Mouse (Mus musculus): ENCODE data around the gene Atrnl1.
"Not testable (repeated sequence)": the region's sequence is repeated elsewhere in the genome, so short reads cannot be mapped to it uniquely, and the experiment has no call there.

The Atrnl1 gene

DNA sequence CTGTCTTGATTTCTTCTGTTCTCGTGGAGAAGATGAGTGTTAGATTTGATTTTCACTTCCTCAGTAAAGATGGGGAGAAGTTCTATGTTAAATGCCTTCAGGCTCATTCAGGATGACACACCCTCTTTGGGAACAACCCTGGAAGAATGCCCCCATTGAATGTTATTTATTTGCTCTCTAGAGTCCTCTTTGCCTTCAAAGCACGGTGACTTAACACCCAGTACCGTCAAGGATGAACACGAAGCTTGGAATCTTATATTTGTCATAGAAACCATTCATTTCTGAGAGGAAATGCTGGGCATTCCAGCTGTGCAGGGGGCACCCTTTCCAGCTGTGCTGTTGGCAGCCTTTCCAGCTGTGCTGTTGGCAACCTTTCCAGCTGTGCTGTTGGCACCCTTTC lies 212.6 kb downstream of the Atrnl1 start:
- DNase-seq (ENCODE audit: low spot score): no peak

DNA sequence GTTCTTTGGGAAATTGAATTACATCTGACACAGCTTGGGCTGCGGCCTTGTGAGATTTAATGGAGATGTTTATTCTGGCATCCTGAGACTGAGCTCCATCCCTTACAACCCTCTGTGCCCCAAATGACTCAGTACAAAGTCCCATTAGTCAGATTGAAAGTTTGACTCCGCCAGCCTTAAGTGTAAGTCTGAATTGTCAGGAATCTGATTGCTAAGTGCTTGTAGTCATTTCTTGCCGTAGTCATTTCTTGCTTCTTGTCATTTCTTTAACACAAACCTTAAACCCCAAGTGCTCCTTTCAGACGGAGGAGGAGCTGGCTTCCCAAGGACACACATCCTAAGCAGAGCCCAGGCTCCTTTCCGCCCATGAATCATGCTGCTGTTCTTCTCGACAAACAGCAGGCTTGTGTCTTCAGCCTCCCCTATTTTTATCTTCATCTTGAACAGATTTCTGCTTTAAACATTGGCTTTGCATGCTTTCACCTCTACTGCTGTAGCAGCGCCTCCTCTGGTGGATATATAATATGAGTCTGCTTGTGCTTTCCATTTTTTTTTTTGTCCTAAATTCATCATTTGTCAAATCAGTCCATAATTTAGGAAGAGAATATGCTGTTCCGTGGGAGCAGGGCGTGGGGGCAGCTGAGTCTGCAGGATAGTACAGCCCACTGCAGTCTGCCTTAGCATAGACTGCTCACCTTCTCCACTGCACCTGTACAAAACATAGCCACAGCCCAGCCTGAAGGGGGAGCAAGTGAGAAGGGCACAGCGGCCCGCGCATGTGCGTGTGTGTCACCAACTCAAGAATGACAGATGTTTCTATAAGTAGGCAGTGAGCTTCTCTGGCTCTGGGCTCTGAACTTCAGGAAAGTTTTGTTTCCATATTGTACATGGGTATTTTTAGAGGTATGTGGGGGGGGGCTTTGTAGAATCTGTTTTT lies 214.7 kb downstream of the Atrnl1 start:
- no peak for DNase-seq (ENCODE audit: low spot score)

DNA sequence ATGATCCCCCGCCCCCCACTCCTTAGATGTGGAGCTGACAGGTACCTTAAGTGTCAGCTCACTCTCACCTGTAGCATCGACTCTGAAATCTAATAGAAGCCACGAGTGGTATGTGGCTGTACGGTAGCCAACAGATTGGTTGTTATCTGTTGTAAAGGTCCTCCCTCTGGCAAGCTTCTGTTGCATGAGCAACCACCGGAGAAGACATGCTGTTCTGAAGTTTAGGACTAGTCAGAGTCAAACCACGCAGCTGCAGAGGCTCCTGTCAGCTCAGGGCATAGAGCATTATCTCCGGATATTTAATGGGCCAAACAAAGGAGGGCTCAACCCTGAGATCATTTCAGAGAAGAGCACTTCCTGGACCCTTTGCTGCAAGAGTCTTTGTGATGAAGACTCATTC lies 222.2 kb downstream of the Atrnl1 start:
- DNase-seq (ENCODE audit: low spot score): no peak

DNA sequence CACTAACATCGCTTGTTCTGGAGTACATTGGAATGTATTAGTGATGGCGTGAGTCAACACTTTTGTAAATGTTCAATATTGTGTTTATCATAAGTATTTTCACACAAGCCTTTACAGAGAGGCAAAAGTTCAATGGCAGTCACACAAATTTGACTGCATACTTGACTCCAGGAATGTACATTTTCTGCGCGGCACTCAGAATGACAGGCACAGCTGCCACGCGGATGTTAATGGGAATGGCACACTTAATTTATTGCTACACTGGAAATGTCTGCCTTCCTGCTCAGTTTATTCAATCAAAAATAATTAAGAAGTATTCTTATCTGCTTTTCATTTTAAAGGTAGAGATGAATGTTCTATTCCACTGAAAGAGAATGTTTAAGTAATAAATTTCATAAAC lies 227.0 kb downstream of the Atrnl1 start:
- no peak for DNase-seq (ENCODE audit: low spot score)

DNA sequence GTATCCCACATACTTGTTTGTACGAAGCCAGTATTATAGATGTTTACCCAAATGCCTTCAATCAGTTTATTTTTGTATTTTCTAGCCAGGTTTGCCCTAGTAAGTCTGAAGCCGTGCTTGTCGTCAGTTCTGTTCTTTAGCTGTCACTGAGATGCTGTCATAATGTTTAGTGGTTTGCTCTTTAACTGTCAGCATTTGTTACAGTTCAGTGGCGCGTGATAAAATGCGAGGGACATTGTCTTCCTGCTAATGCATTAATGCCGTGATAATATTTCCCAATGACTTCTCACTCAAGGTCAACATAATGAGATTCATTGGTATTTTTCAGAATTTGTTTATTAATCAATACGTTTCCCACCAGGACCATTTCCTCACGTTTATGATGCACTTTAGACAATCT lies 227.7 kb downstream of the Atrnl1 start:
- no peak for DNase-seq (ENCODE audit: low spot score)

DNA sequence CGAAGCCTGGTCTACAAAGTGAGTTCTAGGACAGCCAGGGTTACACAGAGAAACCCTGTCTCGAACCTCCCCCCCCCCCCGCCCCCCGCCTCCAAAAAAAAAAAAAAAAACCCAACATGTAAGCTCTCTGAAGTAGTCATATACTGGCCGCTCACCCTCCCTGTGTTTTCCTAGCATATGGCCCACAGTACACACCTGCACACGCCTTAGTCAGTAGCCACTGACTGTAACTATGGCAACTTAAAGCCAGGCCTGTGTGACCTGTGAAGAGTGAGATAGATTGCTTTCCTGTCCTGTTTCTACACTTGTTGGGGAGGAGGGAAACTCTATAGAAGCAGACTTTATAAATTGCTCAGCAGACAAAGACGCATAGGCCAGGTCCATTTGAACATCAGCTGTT lies 239.1 kb downstream of the Atrnl1 start:
- DNase-seq (ENCODE audit: low spot score): no peak

DNA sequence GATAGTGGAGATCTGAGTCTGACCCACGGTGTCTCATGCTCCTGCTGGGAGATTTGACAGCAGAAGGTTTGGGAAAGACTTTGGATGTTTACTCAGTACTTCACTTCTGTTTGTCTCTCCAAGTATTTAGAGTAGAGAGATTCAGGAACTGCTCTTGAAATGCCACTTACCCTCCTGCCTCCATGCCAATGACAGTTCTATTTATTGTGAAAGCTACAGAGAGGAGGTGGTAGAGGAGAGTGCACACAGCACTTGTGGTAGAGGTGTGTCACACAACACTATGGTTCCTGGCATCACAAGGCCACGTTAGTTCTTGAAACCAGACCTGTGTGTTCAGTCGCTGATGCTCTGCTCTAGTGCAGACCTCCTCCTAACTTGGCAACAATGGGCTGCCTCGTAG lies 257.5 kb downstream of the Atrnl1 start:
- no peak for DNase-seq (ENCODE audit: low spot score)

DNA sequence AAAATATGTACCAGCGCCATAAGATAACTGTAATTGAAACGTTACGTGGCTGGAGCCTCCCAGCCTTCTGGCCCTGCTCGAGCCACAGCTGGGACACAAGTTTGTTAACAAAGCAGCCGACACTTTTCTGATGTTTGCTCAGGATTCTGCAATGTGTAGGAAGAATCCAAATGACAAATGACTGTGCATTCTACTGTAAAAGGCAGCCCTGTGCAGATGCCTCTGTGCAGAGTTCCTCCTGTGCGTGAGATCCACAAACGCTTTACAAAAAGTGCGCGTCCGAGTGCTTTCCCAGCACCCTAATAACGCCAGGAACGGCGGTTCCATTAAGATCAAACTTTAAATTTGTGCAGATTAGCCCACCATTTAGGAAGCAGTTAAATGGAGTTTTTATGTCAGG lies 260.0 kb downstream of the Atrnl1 start:
- DNase-seq (ENCODE audit: low spot score): no peak

DNA sequence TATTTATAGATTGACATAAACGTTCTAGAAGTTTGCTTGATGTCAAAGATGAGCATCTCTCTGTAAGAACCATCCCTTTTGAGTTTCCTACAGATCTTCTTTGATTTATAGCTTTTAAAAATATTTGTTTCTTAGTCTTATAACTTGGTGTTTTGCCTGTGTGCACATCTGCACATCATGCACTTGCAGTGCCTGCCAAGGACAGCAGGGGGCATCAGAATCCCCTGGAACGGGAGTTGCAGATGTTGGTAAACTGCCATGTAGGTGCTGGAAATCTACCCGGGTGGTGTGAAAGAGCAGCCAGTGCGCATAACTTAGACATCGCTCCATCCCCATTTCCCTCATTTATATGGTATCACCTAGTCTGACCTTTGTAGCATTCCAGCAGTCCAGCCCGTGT lies 265.2 kb downstream of the Atrnl1 start:
- peak; percentile 8 for DNase-seq (ENCODE audit: low spot score)

DNA sequence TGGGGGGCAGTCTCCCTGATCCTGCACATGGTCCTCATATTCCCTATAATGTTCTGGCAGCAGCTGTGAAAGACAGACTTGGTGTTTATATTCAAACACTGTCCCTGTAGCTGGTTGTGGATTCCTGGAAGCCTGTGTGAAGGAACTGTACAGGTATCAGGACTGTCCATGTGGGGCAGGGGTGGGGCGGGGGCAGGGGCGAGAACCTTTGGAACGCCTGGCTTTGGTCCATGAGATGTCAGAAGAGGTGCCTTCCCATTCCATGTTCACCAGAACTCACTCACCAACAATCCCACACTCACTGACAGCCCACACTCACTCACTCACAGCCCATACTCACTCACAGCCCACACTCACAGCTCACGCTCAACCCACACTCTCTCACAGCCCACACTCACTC lies 266.5 kb downstream of the Atrnl1 start:
- no peak for DNase-seq (ENCODE audit: low spot score)

DNA sequence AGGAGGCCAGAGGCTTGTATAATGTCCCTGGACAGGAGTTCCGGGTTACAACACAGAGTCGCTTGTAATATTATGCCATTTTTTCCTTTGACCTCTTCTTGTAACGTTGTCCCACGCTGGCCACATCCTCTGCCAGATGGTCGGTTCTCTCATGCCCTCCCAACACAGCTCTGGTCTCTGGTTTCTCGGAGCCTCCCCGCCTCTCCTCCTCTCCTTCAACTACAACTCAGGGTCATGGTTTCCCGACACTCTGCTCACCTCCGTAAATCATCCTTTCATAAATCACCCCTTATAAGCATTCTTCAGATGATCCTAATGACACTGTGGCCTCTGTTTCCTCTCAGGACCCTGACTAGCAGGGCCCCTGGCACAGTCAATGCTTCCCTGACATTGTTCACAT lies 267.7 kb downstream of the Atrnl1 start:
- DNase-seq (ENCODE audit: low spot score): no peak

DNA sequence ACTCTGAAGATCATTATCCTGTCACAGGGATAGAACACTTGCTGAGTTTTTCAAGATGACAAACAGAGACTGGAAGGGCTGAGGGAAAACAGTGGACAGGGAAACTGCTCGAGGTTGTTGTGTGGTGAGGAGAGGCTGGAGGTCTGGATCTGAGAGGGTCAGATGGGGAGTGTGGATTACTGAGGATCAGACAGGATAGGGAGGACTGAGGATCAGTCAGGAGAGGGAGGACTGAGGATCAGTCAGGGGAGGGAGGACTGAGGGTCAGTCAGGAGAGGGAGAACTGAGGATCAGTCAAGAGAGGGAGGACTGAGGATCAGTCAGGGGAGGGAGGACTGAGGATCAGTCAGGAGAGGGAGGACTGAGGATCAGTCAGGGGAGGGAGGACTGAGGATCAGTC lies 269.0 kb downstream of the Atrnl1 start:
- DNase-seq (ENCODE audit: low spot score): not testable (repeated sequence)

DNA sequence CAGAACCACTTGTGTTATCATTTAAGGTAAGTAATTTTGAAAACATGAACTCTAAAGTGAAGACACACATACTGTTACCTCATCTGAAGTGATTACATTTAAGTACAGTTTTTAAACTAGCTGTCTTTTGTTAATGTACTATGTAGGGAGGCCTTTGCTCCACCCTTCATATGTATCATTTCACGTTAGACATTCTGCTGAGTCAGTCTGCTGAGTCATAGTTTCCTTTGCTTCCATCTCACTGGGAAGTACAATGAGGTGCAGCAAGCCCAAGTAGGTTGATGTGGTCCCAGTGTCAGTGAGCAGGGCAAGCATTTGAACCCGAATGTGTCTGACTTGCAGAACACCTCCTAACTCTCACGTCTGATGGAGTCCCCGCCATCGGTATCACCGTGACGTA lies 271.1 kb downstream of the Atrnl1 start:
- DNase-seq (ENCODE audit: low spot score): no peak

DNA sequence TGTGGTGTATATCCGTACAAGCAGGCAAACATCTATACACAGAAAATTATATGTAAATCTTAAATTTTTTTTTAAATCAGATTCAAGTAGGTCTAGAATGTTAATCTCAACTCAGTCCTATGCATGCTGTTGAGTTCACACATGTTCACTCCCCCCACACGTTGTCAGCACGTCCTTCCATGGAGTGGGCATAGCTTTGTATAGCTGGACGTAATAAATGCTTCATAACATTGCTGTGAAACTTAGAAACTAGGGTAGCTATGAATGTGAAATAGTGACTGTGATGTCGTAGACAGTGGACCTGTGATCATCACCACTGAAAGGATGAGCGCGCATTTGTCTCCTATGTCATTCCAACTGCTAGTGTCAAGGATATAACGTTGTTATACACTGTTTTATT lies 278.0 kb downstream of the Atrnl1 start:
- no peak for DNase-seq (ENCODE audit: low spot score)

DNA sequence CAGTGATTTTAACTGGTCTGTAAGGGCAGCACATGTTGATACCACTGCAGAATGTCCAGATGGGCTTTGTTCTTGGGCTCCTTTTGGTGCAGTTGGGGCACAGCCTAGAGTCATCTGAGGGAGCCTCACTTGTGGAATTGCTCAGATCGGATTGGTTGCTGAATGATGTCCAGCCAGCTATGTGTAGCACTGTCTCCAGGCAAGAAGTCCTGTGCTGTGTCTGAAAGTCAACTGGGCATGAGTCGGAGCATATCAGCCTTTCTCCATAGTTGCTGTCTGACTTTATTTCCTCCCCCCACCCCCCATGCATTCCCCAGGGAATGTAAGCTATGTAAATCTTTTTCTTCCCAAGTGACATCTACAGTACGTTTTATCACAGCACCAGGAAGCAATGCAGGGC lies 278.9 kb downstream of the Atrnl1 start:
- DNase-seq (ENCODE audit: low spot score): no peak

DNA sequence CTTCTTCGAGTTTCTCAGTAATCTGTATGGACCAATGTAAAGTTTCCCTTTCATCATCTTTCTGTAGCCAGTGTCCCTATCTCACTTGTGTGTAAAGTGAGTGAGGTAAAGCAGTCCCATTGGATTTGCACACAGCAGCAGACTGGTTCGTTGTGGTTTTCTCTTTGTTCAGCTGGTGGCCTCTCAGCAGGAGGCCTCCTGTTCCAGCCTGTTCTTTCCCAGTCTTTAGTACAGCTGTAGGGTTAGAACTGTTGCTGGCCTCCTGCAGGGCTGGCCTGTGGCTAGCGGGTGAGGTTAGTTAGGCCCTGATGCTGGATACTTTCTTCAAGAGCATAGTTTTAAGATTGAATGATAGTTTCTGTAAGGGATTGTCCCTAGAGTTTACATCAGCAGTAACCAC lies 280.1 kb downstream of the Atrnl1 start:
- no peak for DNase-seq (ENCODE audit: low spot score)

DNA sequence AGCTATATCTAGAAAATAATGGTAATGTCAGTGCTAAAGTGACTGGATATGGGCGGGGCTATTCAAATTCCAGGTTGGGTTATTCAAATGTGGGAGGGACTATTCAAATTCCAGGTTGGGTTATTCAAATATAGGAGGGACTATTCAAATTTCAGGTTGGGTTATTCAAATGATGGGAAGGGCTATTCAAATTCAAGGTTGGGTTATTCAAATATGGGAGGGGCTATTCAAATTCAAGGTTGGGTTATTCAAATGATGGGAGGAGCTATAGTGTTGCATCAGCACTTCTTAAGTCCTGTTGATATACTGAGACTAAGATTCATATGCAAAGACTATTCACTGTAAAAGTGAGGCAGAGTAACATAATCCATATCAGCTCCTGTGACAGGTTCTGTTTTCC lies 283.4 kb downstream of the Atrnl1 start:
- no peak for DNase-seq (ENCODE audit: low spot score)

DNA sequence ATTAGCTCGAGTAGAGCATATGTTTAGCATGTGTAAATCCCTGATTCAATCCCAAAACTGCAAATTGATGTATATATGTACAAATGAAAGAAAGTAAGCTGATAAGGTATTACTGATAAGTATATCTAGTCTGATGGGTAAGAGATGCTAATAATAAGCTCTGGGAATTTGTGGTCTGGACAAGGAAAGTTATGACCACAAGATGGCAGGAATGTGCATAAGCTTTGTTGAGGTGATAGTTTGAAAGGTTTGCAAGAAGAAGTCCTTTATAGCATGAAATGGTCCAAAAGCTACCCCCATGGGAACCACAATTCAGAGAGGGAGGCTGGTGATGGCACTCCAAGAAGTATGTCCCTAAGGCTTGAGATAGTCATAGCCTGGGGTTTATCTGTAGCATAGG lies 289.2 kb downstream of the Atrnl1 start:
- no peak for DNase-seq (ENCODE audit: low spot score)

DNA sequence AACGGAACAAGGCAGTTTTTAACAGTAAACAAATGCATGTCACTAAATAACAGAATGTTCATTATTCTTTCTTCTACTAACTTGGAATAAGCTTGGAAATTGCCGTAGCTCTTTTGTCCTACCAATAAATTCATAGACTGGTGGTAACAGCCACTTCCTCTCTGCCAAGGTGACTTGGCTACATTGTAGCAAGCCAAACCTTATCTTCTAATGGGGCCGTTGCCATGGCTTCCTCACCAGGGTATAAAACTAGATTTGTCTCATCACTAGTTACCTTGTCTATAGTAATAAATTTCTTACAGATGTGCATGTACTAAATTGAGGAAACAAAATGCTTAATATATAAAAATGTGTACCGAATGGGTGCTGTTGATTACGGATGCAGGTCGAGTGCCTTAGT lies 298.6 kb downstream of the Atrnl1 start:
- no peak for DNase-seq (ENCODE audit: low spot score)

DNA sequence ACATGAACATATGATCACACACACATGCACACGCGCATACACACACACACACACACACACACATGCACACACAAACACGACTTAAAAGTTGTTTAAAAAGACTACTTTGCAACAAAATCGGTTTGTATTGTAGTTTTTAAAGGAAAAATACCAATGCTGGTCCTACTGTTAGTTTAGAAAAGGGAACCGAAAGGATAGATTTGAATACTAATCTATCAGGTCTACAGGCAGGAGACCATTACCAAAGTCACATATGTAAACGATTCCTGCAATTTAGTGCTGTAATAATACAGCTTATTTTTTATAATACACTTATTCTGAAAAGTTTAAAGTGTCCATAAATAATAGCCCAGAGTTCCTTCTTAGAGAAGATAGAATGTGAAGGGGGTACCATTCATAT lies 299.8 kb downstream of the Atrnl1 start:
- DNase-seq (ENCODE audit: low spot score): no peak

DNA sequence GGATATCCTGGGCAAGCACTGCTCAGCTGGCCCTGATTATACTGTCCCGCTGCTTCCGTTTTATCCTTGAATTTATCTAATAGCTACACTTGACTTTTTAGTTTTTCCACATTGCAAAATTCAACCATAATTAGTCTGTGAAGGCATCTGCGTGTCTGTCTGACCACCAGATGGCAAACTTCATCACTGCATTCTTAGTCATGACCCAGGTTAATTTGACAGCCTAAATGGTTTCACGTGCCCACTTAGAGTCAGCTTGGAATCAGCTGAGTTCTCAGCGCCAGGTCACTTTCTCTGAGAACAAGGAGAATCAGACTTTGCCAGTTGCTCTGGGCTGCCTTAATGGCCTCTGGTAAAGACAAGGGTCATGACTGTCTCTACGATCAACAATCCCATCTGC lies 305.5 kb downstream of the Atrnl1 start:
- DNase-seq (ENCODE audit: low spot score): no peak

DNA sequence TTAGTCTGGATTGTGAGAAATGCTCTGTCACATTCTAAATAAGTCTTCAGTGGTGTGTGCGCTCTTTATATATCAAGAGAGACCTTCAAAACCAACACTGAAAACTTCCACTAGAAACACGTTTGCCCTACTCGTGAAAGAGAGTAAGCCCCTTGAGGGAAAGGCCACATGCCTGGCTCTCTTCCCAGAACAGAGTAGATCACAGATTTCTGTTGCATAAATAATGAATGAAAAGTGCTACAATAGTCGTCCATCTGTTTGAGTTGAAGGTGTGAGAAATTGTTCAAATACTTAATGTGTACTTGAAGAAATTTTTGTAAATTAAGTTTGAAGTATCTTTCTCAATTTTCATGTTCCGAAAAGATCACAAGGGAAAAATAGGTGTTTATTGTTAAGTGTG lies 312.2 kb downstream of the Atrnl1 start:
- no peak for DNase-seq (ENCODE audit: low spot score)

DNA sequence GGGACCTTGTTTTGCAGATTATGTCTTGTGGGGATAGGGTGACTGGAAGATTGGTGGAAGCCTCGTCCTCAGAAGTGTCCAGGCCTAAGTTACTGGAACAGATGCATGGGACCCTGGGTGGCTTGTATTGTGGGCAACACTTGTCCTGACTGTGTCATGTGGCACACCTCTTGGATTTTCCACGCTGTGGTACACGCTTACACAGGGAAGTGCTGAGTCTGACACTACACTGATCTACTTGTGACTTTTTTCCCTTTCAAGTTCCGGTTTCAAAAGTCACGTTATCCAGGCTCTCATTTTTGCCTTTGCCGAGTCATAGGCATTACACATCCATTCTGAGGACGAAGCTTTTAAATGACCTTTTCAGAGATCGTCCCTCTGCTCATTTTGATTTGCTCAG lies 314.0 kb downstream of the Atrnl1 start:
- no peak for DNase-seq (ENCODE audit: low spot score)

DNA sequence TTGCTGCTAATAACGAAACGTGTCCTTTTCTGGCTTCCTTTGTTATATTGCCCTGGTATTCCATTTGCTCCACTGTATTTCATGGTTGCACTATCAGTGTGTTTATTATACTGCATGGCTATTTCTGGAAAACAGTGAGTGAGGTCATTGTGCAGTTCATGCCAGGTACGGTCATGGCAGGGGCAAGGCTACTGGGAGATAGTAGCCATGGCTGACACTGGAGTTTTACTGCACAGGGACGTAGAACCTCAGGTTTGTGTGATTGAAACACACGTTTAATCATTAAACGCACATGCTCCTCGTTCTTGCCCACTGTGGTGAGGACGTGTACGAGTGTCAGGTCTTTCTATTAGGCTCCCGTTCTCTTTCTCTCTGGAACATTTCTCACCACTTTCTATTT lies 314.8 kb downstream of the Atrnl1 start:
- DNase-seq (ENCODE audit: low spot score): no peak

Data from T-cell, adult 2 months (primary cell).